Mouse (Mus musculus) erythroblast, embryonic 14.5 days (primary cell): ENCODE measurements around the gene Orc3. TPM values are rescaled to one million over a fixed set of nuclear protein-coding genes. Genes with fewer than 3 reads are reported as not detected.
A peak's percentile ranks its signal among the peaks of the same experiment; 100 is the strongest.

Source experiments
- H3K27me3 ChIP-seq: 2 replicates; pipeline ENCODE4 v1.6.1; 2012; ENCODE audit warnings: inconsistent platforms; ENCODE audit not compliant: control insufficient read depth
- H3K36me3 ChIP-seq: 2 replicates; pipeline ENCODE4 v1.6.1; 2012; ENCODE audit warnings: mild to moderate bottlenecking, inconsistent platforms; ENCODE audit not compliant: control insufficient read depth
- H3K4me1 ChIP-seq: 2 replicates; pipeline ENCODE4 v1.6.1; 2012; ENCODE audit warnings: inconsistent platforms; ENCODE audit not compliant: control insufficient read depth
- H3K4me3 ChIP-seq: replicated peaks from 2 replicates; pipeline ENCODE3; 2012; ENCODE audit warnings: moderate library complexity, mild to moderate bottlenecking, inconsistent platforms
- H3K9me3 ChIP-seq: 2 replicates; pipeline ENCODE4 v1.6.1; 2012; ENCODE audit warnings: low read length, inconsistent platforms, mixed read lengths; ENCODE audit not compliant: control insufficient read depth
- GATA1 ChIP-seq: IDR thresholded peaks from 2 replicates; pipeline ENCODE4 v1.6.1; 2012; ENCODE audit warnings: low read length, inconsistent platforms, mixed read lengths
- TAL1 ChIP-seq: IDR thresholded peaks from 3 replicates; pipeline ENCODE4 v1.6.1; 2012; ENCODE audit warnings: low read length, inconsistent platforms, mixed read lengths
- polyA plus RNA-seq: library from polyadenylated mRNA; stranded (reverse); fragments of >175 nt; gene quantifications from 2 replicates; pipeline ENCODE4 v1.2.3, GENCODE M21; 2012

Orc3 gene
- polyA plus RNA-seq, 1 experiment: 0.45 TPM

- H3K27me3 ChIP-seq: no peaks in the 10 kb centered on the region
- no peak overlapping the region for H3K4me3 ChIP-seq
- TF ChIP-seq TAL1: no peak
- TF ChIP-seq GATA1: no peak
- H3K9me3 ChIP-seq: no peaks in the 10 kb centered on the region
- peaks cover 71% of the 10 kb centered on the region for H3K36me3 ChIP-seq
- H3K4me1 ChIP-seq: peaks cover 19% of the 10 kb centered on the region
Measured at GRCm38 (mm10) chr4:34560971-34561370, 53.8 kb downstream of the Orc3 start.

- Histone ChIP-seq H3K27me3 (no peaks in the 10 kb centered on the region), H3K4me3 (no peak overlapping the region), H3K9me3 (no peaks in the 10 kb centered on the region), H3K36me3 (peaks cover 43% of the 10 kb centered on the region), H3K4me1 (peaks cover 36% of the 10 kb centered on the region)
- TF ChIP-seq TAL1 (no peak), GATA1 (no peak)
Measured at GRCm38 (mm10) chr4:34556183-34556582, 58.6 kb downstream of the Orc3 start.

GRCm38 (mm10) chr4:34555604-34556003 lies 59.1 kb downstream of the Orc3 start:
- H3K9me3 ChIP-seq: no peaks in the 10 kb centered on the region
- no peak for TF ChIP-seq TAL1
- no peak for TF ChIP-seq GATA1
- peaks cover 40% of the 10 kb centered on the region for H3K36me3 ChIP-seq
- peaks cover 34% of the 10 kb centered on the region for H3K4me1 ChIP-seq
- H3K27me3 ChIP-seq: no peaks in the 10 kb centered on the region
- H3K4me3 ChIP-seq: no peak overlapping the region

- H3K4me1 ChIP-seq: peaks cover 40% of the 10 kb centered on the region
- no peaks in the 10 kb centered on the region for H3K9me3 ChIP-seq
- no peaks in the 10 kb centered on the region for H3K27me3 ChIP-seq
- H3K4me3 ChIP-seq: no peak overlapping the region
- peaks cover 34% of the 10 kb centered on the region for H3K36me3 ChIP-seq
- TF ChIP-seq TAL1 (no peak), GATA1 (no peak)
Measured at GRCm38 (mm10) chr4:34554596-34554995, 60.1 kb downstream of the Orc3 start.

GRCm38 (mm10) chr4:34551966-34552365 lies 62.8 kb downstream of the Orc3 start:
- Histone ChIP-seq H3K4me1 (peaks cover 28% of the 10 kb centered on the region), H3K36me3 (peaks cover 19% of the 10 kb centered on the region), H3K27me3 (no peaks in the 10 kb centered on the region), H3K4me3 (peak overlapping the region; percentile 99), H3K9me3 (no peaks in the 10 kb centered on the region)
- TF ChIP-seq GATA1 (no peak), TAL1 (no peak)

- no peaks in the 10 kb centered on the region for H3K9me3 ChIP-seq
- TF ChIP-seq TAL1 (no peak), GATA1 (no peak)
- peaks cover 25% of the 10 kb centered on the region for H3K4me1 ChIP-seq
- H3K4me3 ChIP-seq: peak overlapping the region; percentile 99
- no peaks in the 10 kb centered on the region for H3K27me3 ChIP-seq
- H3K36me3 ChIP-seq: peaks cover 19% of the 10 kb centered on the region
Measured at GRCm38 (mm10) chr4:34551098-34551809, 63.5 kb downstream of the Orc3 start.

GRCm38 (mm10) chr4:34550748-34551097 lies 64.0 kb downstream of the Orc3 start, which contains the start of gene Akirin2:
Gene Akirin2 (plus strand): TSS chr4:34550937.
- TF ChIP-seq TAL1 (no peak), GATA1 (no peak)
- Histone ChIP-seq H3K4me1 (peaks cover 24% of the 10 kb centered on the region), H3K9me3 (no peaks in the 10 kb centered on the region), H3K4me3 (peak within 1 kb of the TSS; percentile 99), H3K27me3 (no peaks in the 10 kb centered on the region), H3K36me3 (peaks cover 15% of the 10 kb centered on the region)

GRCm38 (mm10) chr4:34549981-34550747 lies 64.6 kb downstream of the Orc3 start:
- peaks cover 20% of the 10 kb centered on the region for H3K4me1 ChIP-seq
- TF ChIP-seq GATA1 (no peak), TAL1 (no peak)
- no peaks in the 10 kb centered on the region for H3K27me3 ChIP-seq
- H3K4me3 ChIP-seq: peak overlapping the region; percentile 99
- H3K9me3 ChIP-seq: no peaks in the 10 kb centered on the region
- H3K36me3 ChIP-seq: peaks cover 9% of the 10 kb centered on the region

GRCm38 (mm10) chr4:34529941-34530340 lies 84.8 kb downstream of the Orc3 start:
- H3K27me3 ChIP-seq: no peaks in the 10 kb centered on the region
- no peaks in the 10 kb centered on the region for H3K4me1 ChIP-seq
- H3K4me3 ChIP-seq: no peak overlapping the region
- H3K9me3 ChIP-seq: no peaks in the 10 kb centered on the region
- TF ChIP-seq GATA1: no peak
- TF ChIP-seq TAL1: no peak
- no peaks in the 10 kb centered on the region for H3K36me3 ChIP-seq
